Mouse (Mus musculus): ENCODE measurements around the gene 3425401B19Rik. TPM values are rescaled to one million over a fixed set of nuclear protein-coding genes. Genes with fewer than 3 reads are reported as not detected.

Gene 3425401B19Rik
- total and polyA plus RNA-seq, 3 experiments, result 0.04 to 0.67 (median 0.05) TPM

DNA sequence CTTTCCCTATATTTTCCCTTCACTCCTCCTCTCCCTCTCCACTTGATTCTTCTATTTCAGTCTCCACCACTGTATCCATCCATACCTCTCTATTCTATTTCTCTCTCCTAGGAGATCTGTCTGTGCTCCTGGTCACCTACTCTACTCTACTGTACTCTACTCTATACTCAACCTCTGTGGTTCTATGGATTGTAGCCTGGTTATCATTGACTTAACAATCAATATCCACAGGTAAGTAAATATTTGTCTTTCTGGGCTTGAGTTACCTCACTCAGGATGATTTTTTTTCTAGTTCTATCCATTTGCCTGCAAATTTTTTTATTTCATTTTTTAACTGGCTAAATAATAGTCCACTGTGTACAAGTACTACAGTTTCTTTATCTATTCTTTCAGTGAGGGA is 41.8 kb upstream of the 3425401B19Rik start:
- DNase-seq (ENCODE audit: extremely low read depth), result no peak
- dilution Hi-C loops (cut with MboI; ENCODE audit: extremely low pct_ligation_motif_present, extremely low pct_unique_long_range_greater_than_20kb, low sequenced_read_pairs), result no loop called here
- no peak overlapping the region for H3K27ac ChIP-seq (ENCODE audit: insufficient read depth, low read depth)
- H3K79me2 ChIP-seq (replicated peaks; ENCODE audit: control insufficient read depth, extremely low read depth, insufficient read depth, poor library complexity, severe bottlenecking), result no peaks in the 10 kb centered on the region
- peaks cover 0 to 11% of the 10 kb centered on the region in 2 experiments; a peak in 2 of 4 replicates for H3K4me1 ChIP-seq (ENCODE audit: control insufficient read depth in 1 of 2, insufficient read depth in 2 of 2)
- H3K9ac ChIP-seq (ENCODE audit: insufficient read depth, low read depth), result no peak overlapping the region
- H3K27me3 ChIP-seq (replicated peaks), result no peaks in the 10 kb centered on the region
- H3K4me2 ChIP-seq (ENCODE audit: insufficient read depth, low read depth, poor library complexity, severe bottlenecking), result no peak overlapping the region
- in situ Hi-C loops (cut with MboI; ENCODE audit: low pct_ligation_motif_present, low pct_unique_long_range_greater_than_20kb, low sequenced_read_pairs), result no loop called here
- no peaks in the 10 kb centered on the region for H3K36me3 ChIP-seq (replicated peaks in 1 of 2; ENCODE audit: control insufficient read depth in 1 of 2, insufficient read depth in 1 of 2, low read length in 1 of 2)
- no peak overlapping the region for H3K4me3 ChIP-seq (replicated peaks in 1 of 3; ENCODE audit: low read depth in 2 of 3, low read length in 2 of 3, poor library complexity in 1 of 3)
- TF ChIP-seq MAFK (IDR thresholded peaks at IDR 0.05; ENCODE audit: insufficient replicate concordance, low read length) (no peak), POLR2AphosphoS2 (IDR thresholded peaks at IDR 0.05; ENCODE audit: low read depth, low read length) (no peak), MAZ (IDR thresholded peaks at IDR 0.05; ENCODE audit: low read depth, low read length) (no peak), ZC3H11A (IDR thresholded peaks at IDR 0.05; ENCODE audit: low read depth, low read length) (no peak), UBTF (IDR thresholded peaks at IDR 0.05; ENCODE audit: low read depth, low read length) (no peak), TBP (conservative IDR thresholded peaks at IDR 0.05; ENCODE audit: low read depth, low read length) (no peak), RCOR1 (conservative IDR thresholded peaks at IDR 0.05; ENCODE audit: low read depth, low read length) (no peak), EP300 (IDR thresholded peaks at IDR 0.05; ENCODE audit: low read length) (no peak), USF2 (conservative IDR thresholded peaks at IDR 0.05; ENCODE audit: low read depth, low read length) (no peak), SIN3A (IDR thresholded peaks at IDR 0.05; ENCODE audit: low read length) (no peak), CHD2 (IDR thresholded peaks at IDR 0.05; ENCODE audit: low read length) (no peak), ETS1 (conservative IDR thresholded peaks at IDR 0.05; ENCODE audit: low read depth, low read length) (no peak), CHD1 (IDR thresholded peaks at IDR 0.05; ENCODE audit: low read depth, low read length) (no peak)
- H3K9me3 ChIP-seq (replicated peaks; ENCODE audit: low read length), result no peaks in the 10 kb centered on the region

DNA sequence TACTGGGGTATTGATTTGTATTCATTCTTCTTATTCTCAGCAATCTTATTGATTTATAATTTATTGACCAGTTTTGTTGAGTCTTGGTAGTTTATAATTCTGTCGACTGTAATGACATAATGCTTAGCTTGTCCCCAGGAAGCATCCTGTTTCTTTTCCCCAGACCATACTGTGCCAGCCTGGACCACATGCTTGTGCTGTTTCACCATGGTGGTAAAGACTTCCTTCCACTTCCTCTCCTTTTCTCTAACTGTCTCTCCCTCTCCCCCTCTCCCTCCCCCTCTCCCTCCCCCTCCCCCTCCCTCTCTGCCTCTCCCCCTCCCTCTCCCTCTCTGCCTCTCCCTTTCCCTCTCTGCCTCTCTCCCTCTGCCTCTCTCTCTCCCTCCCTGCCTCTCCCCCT is 36.4 kb upstream of the 3425401B19Rik start:
- no peaks in the 10 kb centered on the region for H3K9me3 ChIP-seq (replicated peaks; ENCODE audit: low read length)
- no peaks in the 10 kb centered on the region for H3K27me3 ChIP-seq (replicated peaks)
- dilution Hi-C loops (cut with MboI; ENCODE audit: extremely low pct_ligation_motif_present, extremely low pct_unique_long_range_greater_than_20kb, low sequenced_read_pairs), result no loop called here
- no peak for DNase-seq (ENCODE audit: extremely low read depth)
- no peak overlapping the region for H3K4me3 ChIP-seq (replicated peaks in 1 of 3; ENCODE audit: low read depth in 2 of 3, low read length in 2 of 3, poor library complexity in 1 of 3)
- H3K9ac ChIP-seq (ENCODE audit: insufficient read depth, low read depth), result no peak overlapping the region
- no peaks in the 10 kb centered on the region for H3K79me2 ChIP-seq (replicated peaks; ENCODE audit: control insufficient read depth, extremely low read depth, insufficient read depth, poor library complexity, severe bottlenecking)
- H3K4me1 ChIP-seq (ENCODE audit: control insufficient read depth in 1 of 2, insufficient read depth in 2 of 2), result peaks cover 2 to 29% of the 10 kb centered on the region in 2 experiments; a peak in 3 of 4 replicates
- TF ChIP-seq ZMIZ1 (IDR thresholded peaks at IDR 0.05; ENCODE audit: low read depth, low read length) (no peak), ZC3H11A (IDR thresholded peaks at IDR 0.05; ENCODE audit: low read depth, low read length) (no peak), CHD1 (IDR thresholded peaks at IDR 0.05; ENCODE audit: low read depth, low read length) (no peak), USF1 (IDR thresholded peaks at IDR 0.05; ENCODE audit: low read depth, low read length) (no peak), MXI1 (IDR thresholded peaks at IDR 0.05; ENCODE audit: low read depth, low read length) (no peak), MAX (IDR thresholded peaks at IDR 0.05; ENCODE audit: low read length) (no peak), ETS1 (conservative IDR thresholded peaks at IDR 0.05; ENCODE audit: low read depth, low read length) (no peak), RAD21 (IDR thresholded peaks at IDR 0.05; ENCODE audit: low read depth, low read length) (no peak)
- H3K4me2 ChIP-seq (ENCODE audit: insufficient read depth, low read depth, poor library complexity, severe bottlenecking), result no peak overlapping the region
- in situ Hi-C loops (cut with MboI; ENCODE audit: low pct_ligation_motif_present, low pct_unique_long_range_greater_than_20kb, low sequenced_read_pairs), result no loop called here
- no peak overlapping the region for H3K27ac ChIP-seq (ENCODE audit: insufficient read depth, low read depth)
- H3K36me3 ChIP-seq (replicated peaks in 1 of 2; ENCODE audit: control insufficient read depth in 1 of 2, insufficient read depth in 1 of 2, low read length in 1 of 2), result no peaks in the 10 kb centered on the region

Data from CH12.LX (cell line).